Mouse (Mus musculus): Measurements from ENCODE around the gene Rapgef6. TPM values are rescaled to one million over a fixed set of nuclear protein-coding genes. Genes with fewer than 3 reads are reported as not detected.
A peak's percentile ranks its signal among the peaks of the same experiment; 100 is the strongest.
"Not testable (repeated sequence)": the region's sequence is repeated elsewhere in the genome, so short reads cannot be mapped to it uniquely, and the experiment has no call there.

Gene Rapgef6
- polyA plus RNA-seq, 1 experiment, result 15.7 TPM

DNA sequence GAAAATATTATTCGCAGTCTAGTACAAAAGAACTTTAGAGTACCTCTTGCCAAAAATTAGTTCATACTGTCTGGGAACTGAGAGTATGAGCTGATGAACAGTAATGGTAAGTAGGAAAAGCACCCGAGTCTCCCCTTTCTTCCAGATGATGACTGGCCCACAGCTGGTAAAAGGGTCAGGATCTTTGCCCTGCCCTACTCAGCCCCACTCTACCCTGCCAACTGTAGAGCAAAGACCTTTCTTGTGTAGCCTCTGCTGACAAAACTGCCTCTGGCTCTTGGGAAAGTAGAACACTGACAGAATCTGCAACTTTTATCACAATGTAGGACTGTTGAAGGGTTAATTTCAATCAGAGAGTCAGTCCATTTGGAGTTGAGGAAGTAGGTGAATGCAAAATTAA lies 32.3 kb downstream of the Rapgef6 start:
- no peaks in the 10 kb centered on the region for H3K4me1 ChIP-seq (ENCODE audit: control insufficient read depth, insufficient read depth, low read length)
- TF ChIP-seq POLR2A (IDR thresholded peaks at IDR 0.05; ENCODE audit: extremely low read depth, insufficient read depth, low read length) (no peak), CTCF (IDR thresholded peaks at IDR 0.05; ENCODE audit: extremely low read depth, insufficient read depth, low read length) (no peak)
- no peak overlapping the region for H3K27ac ChIP-seq (ENCODE audit: insufficient read depth, low read length)
- H3K4me3 ChIP-seq (ENCODE audit: insufficient read depth, low read length), result no peak overlapping the region

DNA sequence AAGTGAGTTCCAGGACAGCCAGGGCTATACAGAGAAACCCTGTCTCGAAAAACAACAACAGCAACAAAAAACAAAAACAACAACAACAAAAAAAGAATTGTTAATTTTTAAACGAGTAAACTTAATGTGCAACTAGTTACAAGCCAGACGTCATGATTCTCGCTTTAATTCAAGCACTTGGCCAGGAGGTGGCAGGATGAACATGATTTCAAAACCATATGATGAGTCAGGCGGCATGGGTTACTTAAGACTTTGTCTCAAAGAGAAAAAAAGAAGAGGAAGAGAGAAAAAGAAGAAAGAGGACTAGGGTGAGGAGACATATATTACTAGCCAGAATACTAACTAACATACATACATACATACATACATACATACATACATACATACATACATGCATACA lies 40.1 kb downstream of the Rapgef6 start:
- no peak overlapping the region for H3K4me3 ChIP-seq (ENCODE audit: insufficient read depth, low read length)
- no peak overlapping the region for H3K27ac ChIP-seq (ENCODE audit: insufficient read depth, low read length)
- TF ChIP-seq POLR2A (IDR thresholded peaks at IDR 0.05; ENCODE audit: extremely low read depth, insufficient read depth, low read length), result no peak
- TF ChIP-seq CTCF (IDR thresholded peaks at IDR 0.05; ENCODE audit: extremely low read depth, insufficient read depth, low read length), result peak; percentile 43
- no peaks in the 10 kb centered on the region for H3K4me1 ChIP-seq (ENCODE audit: control insufficient read depth, insufficient read depth, low read length)

DNA sequence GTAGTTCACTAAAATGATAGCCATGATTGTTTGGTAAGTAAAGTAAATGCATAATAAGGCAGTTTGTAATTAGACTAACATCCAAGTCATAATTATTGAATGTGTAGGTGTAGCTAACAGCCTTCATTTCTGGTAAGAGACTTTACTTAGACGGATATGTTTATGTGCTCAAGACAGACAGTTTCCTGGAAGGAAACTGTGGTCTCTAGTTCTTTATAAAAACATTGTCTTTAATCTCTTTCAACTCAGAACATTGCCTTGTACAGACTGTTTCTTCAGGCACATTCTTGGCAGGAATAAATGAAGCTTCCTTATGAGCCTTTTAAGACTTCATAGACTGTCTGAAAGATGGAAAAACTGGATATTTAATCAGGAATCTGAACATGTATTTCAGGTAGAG lies 45.3 kb downstream of the Rapgef6 start:
- TF ChIP-seq POLR2A (IDR thresholded peaks at IDR 0.05; ENCODE audit: extremely low read depth, insufficient read depth, low read length), result no peak
- TF ChIP-seq CTCF (IDR thresholded peaks at IDR 0.05; ENCODE audit: extremely low read depth, insufficient read depth, low read length), result no peak
- Histone ChIP-seq H3K27ac (ENCODE audit: insufficient read depth, low read length) (no peak overlapping the region), H3K4me3 (ENCODE audit: insufficient read depth, low read length) (no peak overlapping the region), H3K4me1 (ENCODE audit: control insufficient read depth, insufficient read depth, low read length) (no peaks in the 10 kb centered on the region)

DNA sequence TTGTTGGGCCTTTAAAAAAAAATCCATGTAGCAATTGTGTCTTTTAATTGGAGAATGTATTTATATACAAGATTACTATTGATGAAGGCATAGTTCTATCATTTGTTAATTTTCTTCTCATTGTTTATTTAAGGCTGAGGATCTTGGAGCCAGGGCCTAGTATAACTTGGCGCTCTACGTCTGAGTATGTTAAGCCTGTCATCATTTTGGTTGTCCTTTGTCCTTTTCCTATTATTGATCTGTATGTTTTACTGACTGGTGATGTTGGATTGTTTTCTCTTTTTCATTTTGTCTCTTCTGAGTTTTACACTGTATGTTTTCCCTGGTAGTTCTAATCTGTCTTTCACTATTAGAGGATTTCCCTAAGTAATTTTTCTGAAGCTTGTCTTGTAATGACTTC lies 52.1 kb downstream of the Rapgef6 start:
- TF ChIP-seq POLR2A (IDR thresholded peaks at IDR 0.05; ENCODE audit: extremely low read depth, insufficient read depth, low read length) (no peak), CTCF (IDR thresholded peaks at IDR 0.05; ENCODE audit: extremely low read depth, insufficient read depth, low read length) (no peak)
- no peak overlapping the region for H3K27ac ChIP-seq (ENCODE audit: insufficient read depth, low read length)
- H3K4me1 ChIP-seq (ENCODE audit: control insufficient read depth, insufficient read depth, low read length), result no peaks in the 10 kb centered on the region
- no peak overlapping the region for H3K4me3 ChIP-seq (ENCODE audit: insufficient read depth, low read length)

DNA sequence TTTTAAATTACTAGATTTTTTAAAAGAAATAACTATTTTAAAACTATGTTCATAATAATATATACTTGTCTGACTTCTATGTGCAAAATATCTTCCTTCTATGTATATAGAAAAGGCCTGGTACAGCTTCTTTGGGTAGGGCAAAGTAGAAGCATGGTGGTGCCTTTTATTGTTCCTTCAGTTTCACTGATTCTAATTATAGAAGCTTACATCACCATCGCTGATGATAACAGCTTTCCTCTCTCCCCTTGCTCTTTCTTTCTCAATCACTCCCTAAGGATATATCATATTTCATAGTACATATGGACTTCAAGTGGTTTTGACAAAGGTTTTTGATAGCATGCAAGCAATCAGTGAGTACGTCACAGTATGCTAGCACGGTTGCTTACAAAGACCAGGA lies 69.9 kb downstream of the Rapgef6 start:
- TF ChIP-seq CTCF (IDR thresholded peaks at IDR 0.05; ENCODE audit: extremely low read depth, insufficient read depth, low read length) (no peak), POLR2A (IDR thresholded peaks at IDR 0.05; ENCODE audit: extremely low read depth, insufficient read depth, low read length) (no peak)
- Histone ChIP-seq H3K4me3 (ENCODE audit: insufficient read depth, low read length) (no peak overlapping the region), H3K27ac (ENCODE audit: insufficient read depth, low read length) (no peak overlapping the region), H3K4me1 (ENCODE audit: control insufficient read depth, insufficient read depth, low read length) (no peaks in the 10 kb centered on the region; the same call in 1 of the 2 replicates)

DNA sequence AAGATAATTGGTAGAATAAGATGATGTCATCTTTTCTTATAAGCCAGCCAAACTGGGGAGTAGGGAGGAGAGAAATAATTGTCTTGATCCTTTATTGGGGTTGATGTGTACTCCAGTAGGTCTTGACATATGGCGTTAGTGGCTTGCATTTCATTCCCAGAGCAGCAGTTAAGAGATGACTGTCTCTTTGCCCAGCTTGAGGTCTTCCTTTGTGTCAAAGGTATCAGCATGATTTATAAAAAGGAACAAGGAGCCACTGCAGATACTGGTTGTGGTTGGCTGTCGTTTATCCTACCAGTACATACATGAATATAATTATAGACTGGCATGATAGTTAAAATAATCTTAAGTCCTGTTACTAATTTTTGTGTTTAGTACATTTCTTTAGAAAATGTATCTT lies 71.4 kb downstream of the Rapgef6 start:
- H3K4me3 ChIP-seq (ENCODE audit: insufficient read depth, low read length), result no peak overlapping the region
- H3K4me1 ChIP-seq (ENCODE audit: control insufficient read depth, insufficient read depth, low read length), result no peaks in the 10 kb centered on the region; the same call in 1 of the 2 replicates
- TF ChIP-seq CTCF (IDR thresholded peaks at IDR 0.05; ENCODE audit: extremely low read depth, insufficient read depth, low read length), result no peak
- no peak for TF ChIP-seq POLR2A (IDR thresholded peaks at IDR 0.05; ENCODE audit: extremely low read depth, insufficient read depth, low read length)
- no peak overlapping the region for H3K27ac ChIP-seq (ENCODE audit: insufficient read depth, low read length)

DNA sequence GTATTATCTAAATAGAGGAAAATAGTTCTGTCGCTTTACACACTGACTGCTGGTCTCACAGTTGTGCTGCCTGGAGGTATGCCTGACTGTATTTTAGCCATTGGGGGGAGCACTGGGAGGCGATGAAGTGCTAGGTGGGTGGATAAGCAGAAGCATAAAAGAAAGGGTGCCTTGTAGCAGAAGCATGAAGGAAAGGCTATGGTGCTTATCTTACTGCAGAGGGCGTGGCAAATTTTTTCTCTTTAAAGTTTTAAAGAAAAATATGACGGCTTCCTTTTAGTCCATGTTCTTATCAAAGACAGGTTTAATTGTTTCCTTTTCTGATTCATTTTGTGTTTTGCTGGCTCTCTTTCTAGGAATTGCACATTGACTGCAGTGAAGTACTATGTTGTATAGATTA lies 72.4 kb downstream of the Rapgef6 start:
- TF ChIP-seq CTCF (IDR thresholded peaks at IDR 0.05; ENCODE audit: extremely low read depth, insufficient read depth, low read length) (no peak), POLR2A (IDR thresholded peaks at IDR 0.05; ENCODE audit: extremely low read depth, insufficient read depth, low read length) (no peak)
- no peak overlapping the region for H3K27ac ChIP-seq (ENCODE audit: insufficient read depth, low read length)
- H3K4me1 ChIP-seq (ENCODE audit: control insufficient read depth, insufficient read depth, low read length), result no peaks in the 10 kb centered on the region; the same call in 1 of the 2 replicates
- H3K4me3 ChIP-seq (ENCODE audit: insufficient read depth, low read length), result no peak overlapping the region

DNA sequence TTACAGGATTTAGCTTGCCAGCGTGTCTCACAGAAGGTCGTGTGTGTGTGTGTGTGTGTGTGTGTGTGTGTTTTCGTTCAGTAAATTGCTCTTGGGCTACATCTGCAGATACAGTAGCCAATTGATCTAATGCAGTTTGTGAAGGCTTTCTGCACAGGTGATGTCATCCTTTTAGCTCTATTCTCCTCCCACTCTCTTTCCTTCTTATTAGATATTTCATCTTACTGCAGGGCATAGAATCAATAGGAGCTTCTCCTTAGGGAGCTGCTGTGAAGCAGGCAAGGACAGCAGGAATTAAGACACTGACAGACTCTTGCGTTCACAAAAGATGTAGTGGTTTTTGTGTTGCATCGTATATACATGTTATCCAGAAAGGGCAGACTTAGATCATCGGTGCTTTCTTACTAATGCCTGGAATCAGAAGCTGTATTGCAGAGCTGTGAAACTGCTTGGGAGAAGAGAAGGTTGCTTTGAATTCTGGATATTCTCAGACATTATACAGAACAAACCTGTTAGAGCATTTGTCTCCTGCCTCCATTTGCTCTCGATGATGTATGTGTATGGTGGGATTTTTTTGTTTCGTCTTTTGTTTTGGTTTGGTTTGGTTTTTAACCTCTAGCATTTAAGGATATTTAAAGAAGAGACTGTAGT lies 73.4 kb downstream of the Rapgef6 start:
- TF ChIP-seq CTCF (IDR thresholded peaks at IDR 0.05; ENCODE audit: extremely low read depth, insufficient read depth, low read length), result no peak
- peak; percentile 31; the same call in 1 of the 2 replicates for TF ChIP-seq POLR2A (IDR thresholded peaks at IDR 0.05; ENCODE audit: extremely low read depth, insufficient read depth, low read length)

DNA sequence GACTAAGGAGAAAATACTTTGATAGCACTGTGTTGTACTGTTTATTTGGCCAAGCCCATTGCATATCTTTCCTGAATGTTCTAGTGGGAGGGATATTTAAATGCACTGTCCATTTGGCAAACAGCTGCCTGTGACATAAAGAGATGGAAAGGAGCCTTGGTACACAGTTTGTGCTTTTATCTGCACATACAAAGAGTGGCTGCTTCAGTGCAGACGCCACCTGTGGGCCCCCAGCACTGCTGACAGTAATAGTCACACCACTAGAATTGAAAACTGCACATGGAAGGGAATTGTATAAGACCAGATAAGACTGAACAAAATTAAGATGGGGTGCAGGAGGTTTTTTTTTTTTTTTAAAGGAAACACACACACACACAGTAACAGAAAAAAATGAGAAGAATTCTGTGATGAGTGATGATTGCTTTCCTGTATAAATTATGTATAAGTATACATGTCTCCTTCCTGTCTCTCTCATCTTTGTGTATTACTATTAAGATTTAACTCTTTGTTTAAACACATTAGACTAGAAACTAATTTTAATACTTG lies 75.3 kb downstream of the Rapgef6 start:
- TF ChIP-seq CTCF (IDR thresholded peaks at IDR 0.05; ENCODE audit: extremely low read depth, insufficient read depth, low read length), result no peak
- TF ChIP-seq POLR2A (IDR thresholded peaks at IDR 0.05; ENCODE audit: extremely low read depth, insufficient read depth, low read length), result no peak
- peak overlapping the region; percentile 22 for H3K4me3 ChIP-seq (ENCODE audit: insufficient read depth, low read length)
- H3K4me1 ChIP-seq (ENCODE audit: control insufficient read depth, insufficient read depth, low read length), result no peaks in the 10 kb centered on the region; the same call in 1 of the 2 replicates
- H3K27ac ChIP-seq (ENCODE audit: insufficient read depth, low read length), result no peak overlapping the region

More for the DNA sequence above, 73.4 kb downstream of the Rapgef6 start:
- peak overlapping the region; percentile 72 for H3K4me3 ChIP-seq (ENCODE audit: insufficient read depth, low read length)
- no peaks in the 10 kb centered on the region; the same call in 1 of the 2 replicates for H3K4me1 ChIP-seq (ENCODE audit: control insufficient read depth, insufficient read depth, low read length)
- H3K27ac ChIP-seq (ENCODE audit: insufficient read depth, low read length), result peak overlapping the region; percentile 87

DNA sequence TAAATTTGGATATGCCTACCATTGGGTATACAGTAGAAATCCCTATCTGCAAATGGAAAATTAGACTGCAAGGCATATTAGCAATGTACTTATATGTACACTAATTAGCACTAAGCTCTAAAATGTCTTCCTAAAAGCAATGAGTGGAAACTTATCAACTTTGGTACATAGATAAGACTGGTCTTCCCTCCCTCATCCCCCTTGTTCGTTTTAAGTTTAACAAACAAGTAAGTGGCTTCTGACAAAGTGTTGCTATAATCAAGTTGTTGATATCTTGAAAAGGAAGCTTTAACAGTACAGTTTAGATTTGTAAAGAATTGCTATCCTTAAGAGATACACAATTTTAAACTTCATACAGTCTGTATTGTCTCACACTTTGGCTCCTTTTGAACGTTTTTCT lies 78.5 kb downstream of the Rapgef6 start:
- H3K4me3 ChIP-seq (ENCODE audit: insufficient read depth, low read length), result no peak overlapping the region
- TF ChIP-seq POLR2A (IDR thresholded peaks at IDR 0.05; ENCODE audit: extremely low read depth, insufficient read depth, low read length), result no peak
- no peak for TF ChIP-seq CTCF (IDR thresholded peaks at IDR 0.05; ENCODE audit: extremely low read depth, insufficient read depth, low read length)
- no peaks in the 10 kb centered on the region for H3K4me1 ChIP-seq (ENCODE audit: control insufficient read depth, insufficient read depth, low read length)
- H3K27ac ChIP-seq (ENCODE audit: insufficient read depth, low read length), result no peak overlapping the region

DNA sequence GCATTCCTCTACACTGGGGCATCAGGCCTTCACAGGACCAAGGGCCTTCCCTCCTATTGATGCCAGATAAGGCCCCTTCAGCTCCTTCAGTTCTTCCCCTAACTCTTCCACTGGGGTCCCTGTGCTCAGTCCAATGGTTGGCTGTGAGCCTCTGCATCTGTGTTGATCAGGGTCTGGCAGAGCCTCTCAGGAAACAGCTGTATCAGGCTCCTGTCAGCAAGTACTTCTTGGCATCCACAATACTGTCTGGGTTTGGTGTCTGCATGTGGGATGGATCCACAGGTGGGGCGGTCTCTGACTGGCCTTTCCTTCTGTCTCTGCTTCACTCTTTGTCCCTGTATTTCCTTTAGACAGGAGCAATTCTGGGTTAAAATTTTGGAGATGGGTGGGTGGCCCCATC lies 80.1 kb downstream of the Rapgef6 start:
- H3K4me1 ChIP-seq (ENCODE audit: control insufficient read depth, insufficient read depth, low read length); H3K4me3 ChIP-seq (ENCODE audit: insufficient read depth, low read length); H3K27ac ChIP-seq (ENCODE audit: insufficient read depth, low read length): not testable (repeated sequence)

Data from cortical plate, adult 2 months (tissue).